Mouse (Mus musculus): Measurements from ENCODE around the gene Ube2s.

DNA sequence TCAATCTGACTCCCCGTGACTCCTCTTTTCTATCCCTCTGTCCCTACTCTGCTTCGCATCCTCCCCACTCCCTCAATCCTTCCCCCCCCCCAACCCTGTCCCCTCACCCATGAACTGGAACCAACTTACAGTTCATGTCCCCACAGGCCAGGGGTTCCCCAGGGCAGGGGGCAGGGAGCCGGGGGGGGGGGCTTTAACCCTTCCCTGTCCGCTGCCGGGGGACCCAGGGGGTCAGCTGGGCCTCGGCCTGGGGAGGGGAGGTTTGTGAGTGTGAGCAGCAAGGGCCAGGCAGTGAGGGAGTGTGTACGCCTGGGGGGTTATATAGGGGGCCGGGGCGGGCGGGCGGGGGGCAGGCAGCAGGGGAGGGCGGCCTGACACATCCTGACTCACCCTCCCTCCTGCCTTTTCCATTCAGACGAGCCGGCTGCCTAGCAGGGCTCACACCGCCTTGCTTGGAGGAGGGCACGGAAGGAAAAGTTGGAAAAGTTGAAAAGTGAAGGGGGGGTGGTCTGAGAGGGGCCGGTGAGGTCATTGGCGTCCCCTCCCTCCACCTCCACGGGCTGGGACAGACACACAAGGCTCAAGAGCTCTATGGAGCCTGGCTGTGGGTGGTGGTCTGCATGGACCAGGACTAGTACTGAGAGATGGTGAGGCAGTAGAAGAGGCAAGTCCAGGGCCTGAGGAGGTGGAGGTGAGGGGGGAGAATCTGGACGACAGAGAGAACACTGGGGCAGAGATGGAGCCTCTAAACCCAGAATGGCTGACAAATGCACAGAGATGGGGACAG is 34.3 kb downstream of the Ube2s start:
- TF ChIP-seq EP300 (IDR thresholded peaks at IDR 0.05; ENCODE audit: low read depth) (no peak), CTCF (IDR thresholded peaks at IDR 0.05; ENCODE audit: low read depth) (no peak)
